Mouse (Mus musculus): ENCODE data around the gene Col4a3bp. TPM values are rescaled to one million over a fixed set of nuclear protein-coding genes. Genes with fewer than 3 reads are reported as not detected.
"Not testable (repeated sequence)": the region's sequence is repeated elsewhere in the genome, so short reads cannot be mapped to it uniquely, and the experiment has no call there.

Gene Col4a3bp
- polyA plus RNA-seq, 1 experiment from 2014 or later: 7.1 TPM

- no peak overlapping the region for H3K4me3 ChIP-seq
- H3K27me3 ChIP-seq (ENCODE audit: low read depth, poor library complexity, severe bottlenecking): no peaks in the 10 kb centered on the region
- 81% methylated on average over 4 of the region's 4 CpGs for WGBS
- H3K4me1 ChIP-seq: peaks cover 5% of the 10 kb centered on the region
- H3K36me3 ChIP-seq: peaks cover 1% of the 10 kb centered on the region; the same call in 1 of the 2 replicates
- no peak for DNase-seq (ENCODE audit: low spot score)
- H3K9me3 ChIP-seq (replicated peaks): no peaks in the 10 kb centered on the region
- H3K27ac ChIP-seq (replicated peaks): no peak overlapping the region
Measured at GRCm38 (mm10) chr13:96594070-96594469, 51.7 kb downstream of the Col4a3bp start.

GRCm38 (mm10) chr13:96599182-96599581, 56.8 kb downstream of the Col4a3bp start:
- DNase-seq (ENCODE audit: low spot score): no peak
- 94% methylated on average over 9 of the region's 9 CpGs for WGBS
- H3K36me3 ChIP-seq: peaks cover 19% of the 10 kb centered on the region
- H3K4me1 ChIP-seq: no peaks in the 10 kb centered on the region
- H3K9me3 ChIP-seq (replicated peaks): no peaks in the 10 kb centered on the region
- no peaks in the 10 kb centered on the region for H3K27me3 ChIP-seq (ENCODE audit: low read depth, poor library complexity, severe bottlenecking)
- no peak overlapping the region for H3K27ac ChIP-seq (replicated peaks)
- H3K4me3 ChIP-seq: no peak overlapping the region

- no peak for DNase-seq (ENCODE audit: low spot score)
- Histone ChIP-seq H3K27ac (replicated peaks) (no peak overlapping the region), H3K4me1 (peaks cover 8% of the 10 kb centered on the region; the same call in 1 of the 2 replicates), H3K4me3 (no peak overlapping the region), H3K36me3 (peaks cover 38% of the 10 kb centered on the region), H3K9me3 (replicated peaks) (no peaks in the 10 kb centered on the region), H3K27me3 (ENCODE audit: low read depth, poor library complexity, severe bottlenecking) (no peaks in the 10 kb centered on the region)
- 97% methylated on average over 2 of the region's 2 CpGs for WGBS
Measured at GRCm38 (mm10) chr13:96604242-96604641, 61.8 kb downstream of the Col4a3bp start.

DNA sequence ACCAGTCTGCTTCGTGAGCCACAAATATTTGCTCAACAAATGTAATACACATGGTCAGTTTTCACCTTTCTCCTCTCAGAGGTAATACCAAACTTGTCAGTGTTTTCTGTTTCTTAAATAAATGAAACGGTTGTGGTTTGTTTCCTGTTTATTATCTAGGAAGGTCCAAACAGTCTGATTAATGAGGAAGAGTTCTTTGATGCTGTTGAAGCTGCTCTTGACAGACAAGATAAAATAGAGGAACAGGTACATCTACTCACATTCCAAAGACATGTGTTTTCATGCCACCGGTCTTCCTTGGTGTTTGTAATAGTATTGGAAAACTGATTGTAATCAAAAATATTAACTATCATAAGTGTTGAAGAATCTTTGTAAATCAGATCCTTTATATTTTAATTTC, 72.2 kb downstream of the Col4a3bp start:
- Histone ChIP-seq H3K36me3 (peaks cover 14% of the 10 kb centered on the region), H3K4me1 (no peaks in the 10 kb centered on the region), H3K4me3 (no peak overlapping the region), H3K27ac (replicated peaks) (no peak overlapping the region), H3K27me3 (ENCODE audit: low read depth, poor library complexity, severe bottlenecking) (no peaks in the 10 kb centered on the region), H3K9me3 (replicated peaks) (no peaks in the 10 kb centered on the region)
- WGBS: 93% methylated on average over 3 of the region's 3 CpGs
- DNase-seq (ENCODE audit: low spot score): no peak

DNA sequence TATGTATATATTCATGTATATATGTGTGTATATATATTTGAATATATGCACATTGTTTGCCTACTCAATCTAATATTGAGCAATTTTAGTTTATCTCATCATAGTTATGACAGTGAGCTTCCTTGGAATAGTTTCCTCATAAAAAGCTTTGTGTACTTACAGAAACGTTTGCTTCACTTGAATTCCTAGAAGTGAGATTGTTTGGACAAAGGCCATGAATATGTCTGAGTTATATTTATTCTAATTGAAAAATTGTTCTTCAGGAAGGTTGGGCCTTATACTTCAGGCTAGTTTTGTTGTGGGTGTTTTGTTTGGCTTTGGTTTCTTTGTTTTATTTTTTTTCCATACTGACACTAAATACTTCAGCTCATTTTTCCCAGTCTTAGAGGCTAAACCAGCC, 78.5 kb downstream of the Col4a3bp start:
- Histone ChIP-seq H3K4me3 (no peak overlapping the region), H3K4me1 (no peaks in the 10 kb centered on the region), H3K27ac (replicated peaks) (no peak overlapping the region), H3K36me3 (peaks cover 15% of the 10 kb centered on the region; the same call in 1 of the 2 replicates), H3K27me3 (ENCODE audit: low read depth, poor library complexity, severe bottlenecking) (no peaks in the 10 kb centered on the region), H3K9me3 (replicated peaks) (no peaks in the 10 kb centered on the region)
- DNase-seq (ENCODE audit: low spot score): no peak
- 84% methylated on average over 1 of the region's 1 CpGs for WGBS

DNA sequence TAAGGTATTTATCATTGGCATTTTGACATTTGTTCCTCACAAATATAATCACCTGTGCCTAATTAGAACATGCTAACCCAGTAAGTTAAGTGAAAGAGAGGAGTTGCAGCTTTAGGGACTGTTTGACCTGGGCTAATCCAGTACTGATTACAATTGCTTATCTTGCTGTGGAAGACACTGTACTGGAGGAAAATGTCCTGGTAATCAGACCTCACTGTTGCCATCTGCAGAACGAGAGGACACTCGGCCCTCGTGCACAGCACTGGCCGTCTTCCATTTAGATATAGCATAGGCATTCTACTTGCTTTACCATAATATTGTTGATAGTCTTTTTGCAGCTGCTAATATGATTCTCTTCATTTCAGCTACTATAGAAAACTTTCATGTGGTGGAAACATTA, 88.0 kb downstream of the Col4a3bp start:
- Histone ChIP-seq H3K27me3 (ENCODE audit: low read depth, poor library complexity, severe bottlenecking) (no peaks in the 10 kb centered on the region), H3K4me1 (no peaks in the 10 kb centered on the region), H3K9me3 (replicated peaks) (no peaks in the 10 kb centered on the region), H3K27ac (replicated peaks) (no peak overlapping the region), H3K4me3 (no peak overlapping the region), H3K36me3 (peaks cover 50% of the 10 kb centered on the region)
- DNase-seq (ENCODE audit: low spot score): no peak
- 94% methylated on average over 4 of the region's 4 CpGs for WGBS

DNA sequence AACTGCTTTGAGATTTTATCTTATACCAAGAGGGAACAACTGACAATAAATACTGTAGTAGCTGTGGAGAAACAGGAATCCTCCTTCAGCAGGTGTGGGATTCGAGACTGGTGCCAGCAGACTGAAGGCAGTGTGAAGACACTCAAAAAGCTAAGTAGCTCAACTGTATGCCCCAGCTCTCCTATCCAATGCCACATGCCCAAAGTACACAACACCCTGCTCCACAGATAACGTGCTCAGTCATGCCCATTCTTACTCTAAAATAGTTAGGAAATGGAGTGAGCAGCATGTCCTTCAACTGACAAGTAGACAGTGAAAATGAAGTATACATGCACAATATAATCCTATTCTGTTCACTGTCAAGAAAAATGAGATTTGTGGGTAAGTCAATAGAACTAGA, 101.8 kb downstream of the Col4a3bp start:
- 87% methylated on average over 2 of the region's 2 CpGs for WGBS
- no peaks in the 10 kb centered on the region for H3K4me1 ChIP-seq
- H3K27me3 ChIP-seq (ENCODE audit: low read depth, poor library complexity, severe bottlenecking): no peaks in the 10 kb centered on the region
- no peak overlapping the region for H3K4me3 ChIP-seq
- H3K27ac ChIP-seq (replicated peaks): no peak overlapping the region
- DNase-seq (ENCODE audit: low spot score): no peak
- H3K9me3 ChIP-seq (replicated peaks): no peaks in the 10 kb centered on the region
- peaks cover 24% of the 10 kb centered on the region for H3K36me3 ChIP-seq

- no peaks in the 10 kb centered on the region for H3K4me1 ChIP-seq
- no peaks in the 10 kb centered on the region for H3K27me3 ChIP-seq (ENCODE audit: low read depth, poor library complexity, severe bottlenecking)
- H3K27ac ChIP-seq (replicated peaks): no peak overlapping the region
- H3K9me3 ChIP-seq (replicated peaks): no peaks in the 10 kb centered on the region
- H3K36me3 ChIP-seq: peaks cover 38% of the 10 kb centered on the region
- 70% methylated on average over 5 of the region's 5 CpGs for WGBS
- no peak overlapping the region for H3K4me3 ChIP-seq
- DNase-seq (ENCODE audit: low spot score): no peak
Measured at GRCm38 (mm10) chr13:96645822-96646221, 103.4 kb downstream of the Col4a3bp start.

DNA sequence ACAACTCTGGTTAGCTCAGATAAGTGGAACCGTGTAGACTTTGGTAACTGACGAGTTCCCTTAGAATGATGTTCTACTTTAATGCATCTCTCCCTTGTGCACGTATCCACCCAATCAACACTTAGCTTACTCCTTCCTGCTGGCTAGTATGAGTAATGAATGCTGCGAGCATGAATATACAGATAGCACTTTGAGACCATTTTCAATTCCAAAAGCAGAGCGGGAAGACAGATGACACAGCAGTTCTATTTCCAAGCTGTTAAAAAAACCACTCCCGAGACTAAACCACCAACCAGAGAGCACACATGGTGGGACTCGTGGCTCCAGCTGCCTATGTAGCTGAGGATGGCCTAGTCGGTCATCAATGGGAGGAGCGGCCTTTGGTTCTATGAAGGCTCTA, 110.6 kb downstream of the Col4a3bp start:
- H3K4me3 ChIP-seq: no peak overlapping the region
- no peaks in the 10 kb centered on the region for H3K4me1 ChIP-seq
- H3K36me3 ChIP-seq: peaks cover 100% of the 10 kb centered on the region
- H3K27me3 ChIP-seq (ENCODE audit: low read depth, poor library complexity, severe bottlenecking): no peaks in the 10 kb centered on the region
- H3K27ac ChIP-seq (replicated peaks): no peak overlapping the region
- no peaks in the 10 kb centered on the region for H3K9me3 ChIP-seq (replicated peaks)
- no peak for DNase-seq (ENCODE audit: low spot score)
- WGBS: 94% methylated on average over 9 of the region's 9 CpGs

- H3K9me3 ChIP-seq (replicated peaks): no peaks in the 10 kb centered on the region
Measured at GRCm38 (mm10) chr13:96656673-96657072, 114.3 kb downstream of the Col4a3bp start.

GRCm38 (mm10) chr13:96658936-96659335, 116.5 kb downstream of the Col4a3bp start:
- no peaks in the 10 kb centered on the region for H3K4me1 ChIP-seq
- H3K36me3 ChIP-seq: peaks cover 100% of the 10 kb centered on the region
- 97% methylated on average over 7 of the region's 7 CpGs for WGBS
- no peaks in the 10 kb centered on the region for H3K27me3 ChIP-seq (ENCODE audit: low read depth, poor library complexity, severe bottlenecking)
- no peak overlapping the region for H3K4me3 ChIP-seq
- no peaks in the 10 kb centered on the region for H3K9me3 ChIP-seq (replicated peaks)
- DNase-seq (ENCODE audit: low spot score): no peak
- H3K27ac ChIP-seq (replicated peaks): no peak overlapping the region

More at GRCm38 (mm10) chr13:96656673-96657072, 114.3 kb downstream of the Col4a3bp start:
- Histone ChIP-seq H3K4me1 (no peaks in the 10 kb centered on the region), H3K27me3 (ENCODE audit: low read depth, poor library complexity, severe bottlenecking) (no peaks in the 10 kb centered on the region), H3K36me3 (peaks cover 100% of the 10 kb centered on the region), H3K4me3 (no peak overlapping the region), H3K27ac (replicated peaks) (no peak overlapping the region)
- DNase-seq (ENCODE audit: low spot score): no peak
- WGBS: 78% methylated on average over 1 of the region's 1 CpGs

DNA sequence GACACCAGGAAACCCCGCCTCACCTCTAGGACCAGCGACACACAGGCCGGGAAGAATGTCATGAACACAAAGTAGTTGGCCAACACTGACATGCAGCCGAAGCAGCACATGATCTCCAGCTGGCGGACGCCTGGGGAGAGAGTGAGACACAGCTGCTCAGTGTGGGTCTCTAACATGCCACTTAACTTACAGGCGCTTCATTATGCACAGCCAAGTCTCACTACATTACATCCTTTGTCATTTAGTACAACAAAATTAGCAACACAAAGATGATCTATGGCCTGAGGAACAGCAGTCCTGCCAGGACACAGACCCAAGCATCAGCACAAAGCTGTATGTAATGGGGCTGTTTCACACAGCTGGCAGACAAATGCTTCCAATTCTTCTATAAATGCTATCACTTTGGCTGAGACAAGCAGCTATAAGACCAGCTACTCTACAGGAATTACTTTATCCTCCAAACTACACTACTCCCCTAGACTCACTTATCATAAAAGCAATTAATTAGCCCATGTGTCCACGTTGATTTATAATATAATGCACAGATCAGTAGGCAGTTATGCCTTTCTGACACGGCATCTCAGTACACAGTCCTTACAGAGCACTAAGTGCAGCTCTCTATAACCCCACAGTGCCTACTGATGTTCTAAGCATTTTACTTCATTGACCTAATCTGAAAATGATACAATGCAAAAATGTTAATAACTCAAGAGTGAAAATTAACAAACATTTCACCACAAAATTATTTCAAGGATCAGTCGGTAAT, 117.9 kb downstream of the Col4a3bp start:
- H3K9me3 ChIP-seq (replicated peaks): no peaks in the 10 kb centered on the region
- WGBS: 87% methylated on average over 10 of the region's 10 CpGs
- DNase-seq (ENCODE audit: low spot score): no peak
- H3K4me1 ChIP-seq: no peaks in the 10 kb centered on the region
- H3K27ac ChIP-seq (replicated peaks): no peak overlapping the region
- H3K4me3 ChIP-seq: no peak overlapping the region
- H3K36me3 ChIP-seq: peaks cover 100% of the 10 kb centered on the region
- no peaks in the 10 kb centered on the region for H3K27me3 ChIP-seq (ENCODE audit: low read depth, poor library complexity, severe bottlenecking)

GRCm38 (mm10) chr13:96663120-96663519, 120.7 kb downstream of the Col4a3bp start:
- H3K9me3 ChIP-seq (replicated peaks); H3K4me3 ChIP-seq; DNase-seq (ENCODE audit: low spot score); H3K27ac ChIP-seq (replicated peaks); H3K27me3 ChIP-seq (ENCODE audit: low read depth, poor library complexity, severe bottlenecking): not testable (repeated sequence)
- peaks cover 17% of the 10 kb centered on the region for H3K4me1 ChIP-seq
- H3K36me3 ChIP-seq: peaks cover 95% of the 10 kb centered on the region
- 96% methylated on average over 4 of the region's 4 CpGs for WGBS
